Mouse (Mus musculus): ENCODE measurements around the gene Mocs1.

Mocs1 gene

DNA sequence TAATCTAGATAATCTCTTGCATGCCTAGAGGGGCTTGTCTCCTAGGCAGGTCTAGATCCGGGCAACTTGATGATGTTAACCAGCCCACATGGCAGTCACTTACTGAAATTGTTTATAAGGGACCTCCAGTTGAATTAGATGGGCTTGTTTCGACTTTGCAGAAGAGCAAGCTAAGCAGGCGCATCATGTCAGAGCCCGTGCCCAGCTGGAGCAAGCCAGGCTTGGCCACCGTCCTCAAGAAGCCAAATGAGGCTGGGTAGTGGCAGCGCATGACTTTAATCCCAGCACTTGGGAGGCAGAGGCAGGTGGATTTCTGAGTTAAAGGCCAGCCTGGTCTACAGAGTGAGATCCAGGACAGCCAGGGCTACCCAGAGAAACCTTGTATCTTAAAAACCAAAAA, 3.0 kb downstream of the Mocs1 start:
- in situ Hi-C loops (cut with MboI, MseI), result loop anchor here in 1 of 2 experiments (25.0 kb wide), 1 partner anchor 1144 kb away; the partner anchor contains the start of gene Treml2

- in situ Hi-C loops (cut with MboI, MseI), result loop anchor here in 1 of 2 experiments (25.0 kb wide), 1 partner anchor 1145 kb away; the partner anchor contains the start of gene Treml2
These were observed 4.0 kb downstream of the Mocs1 start for GRCm38 (mm10) chr17:49432071-49432711.

- in situ Hi-C loops (cut with MboI, MseI), result loop anchor here in 1 of 2 experiments (25.0 kb wide), 1 partner anchor 1146 kb away; the partner anchor contains the start of gene Treml2
These were observed 4.9 kb downstream of the Mocs1 start for GRCm38 (mm10) chr17:49433071-49433470.

DNA sequence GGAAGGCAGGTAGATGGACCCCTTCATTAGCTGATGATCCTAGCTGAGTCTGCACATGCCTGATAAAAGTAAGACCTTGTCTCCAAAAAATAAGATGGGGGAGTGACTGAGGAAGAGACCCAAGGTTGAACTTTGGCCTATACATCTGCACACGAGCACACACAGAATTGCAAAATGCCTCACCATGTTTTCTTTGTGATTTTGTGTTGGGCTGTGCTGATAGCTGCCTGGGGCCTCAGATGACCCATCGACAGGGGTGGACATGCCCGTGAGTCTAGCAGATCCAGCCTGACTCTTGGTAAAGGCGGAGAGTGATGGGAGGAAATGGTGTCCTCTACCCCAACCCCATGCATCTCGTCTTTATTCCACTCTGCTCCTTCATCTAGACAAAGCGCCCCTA, 6.1 kb downstream of the Mocs1 start:
- in situ Hi-C loops (cut with MboI, MseI), result loop anchor here in 1 of 2 experiments (25.0 kb wide), 1 partner anchor 1147 kb away; the partner anchor contains the start of gene Treml2

DNA sequence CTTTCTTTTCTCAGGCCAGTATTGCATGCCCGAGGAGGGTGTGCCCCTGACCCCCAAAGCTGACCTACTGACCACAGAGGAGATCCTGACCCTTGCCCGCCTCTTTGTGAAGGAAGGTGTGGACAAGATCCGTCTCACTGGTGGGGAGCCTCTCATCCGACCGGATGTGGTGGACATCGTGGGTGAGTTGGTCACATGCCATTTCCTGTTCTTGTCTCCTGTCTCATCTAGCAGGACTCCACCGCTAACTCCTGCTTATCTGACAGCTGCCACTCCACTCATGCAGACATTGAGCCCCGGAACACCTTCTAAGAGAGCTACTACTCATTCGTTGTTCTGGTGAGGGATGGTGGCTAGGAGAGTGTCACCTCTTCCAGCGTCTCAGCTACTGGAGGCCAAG, 6.9 kb downstream of the Mocs1 start:
- in situ Hi-C loops (cut with MboI, MseI), result loop anchor here in 1 of 2 experiments (25.0 kb wide), 1 partner anchor 1148 kb away; the partner anchor contains the start of gene Treml2

GRCm38 (mm10) chr17:49436631-49437030, 8.5 kb downstream of the Mocs1 start:
- in situ Hi-C loops (cut with MboI, MseI), result loop anchor here in 1 of 2 experiments (25.0 kb wide), 1 partner anchor 1149 kb away; the partner anchor contains the start of gene Treml2

DNA sequence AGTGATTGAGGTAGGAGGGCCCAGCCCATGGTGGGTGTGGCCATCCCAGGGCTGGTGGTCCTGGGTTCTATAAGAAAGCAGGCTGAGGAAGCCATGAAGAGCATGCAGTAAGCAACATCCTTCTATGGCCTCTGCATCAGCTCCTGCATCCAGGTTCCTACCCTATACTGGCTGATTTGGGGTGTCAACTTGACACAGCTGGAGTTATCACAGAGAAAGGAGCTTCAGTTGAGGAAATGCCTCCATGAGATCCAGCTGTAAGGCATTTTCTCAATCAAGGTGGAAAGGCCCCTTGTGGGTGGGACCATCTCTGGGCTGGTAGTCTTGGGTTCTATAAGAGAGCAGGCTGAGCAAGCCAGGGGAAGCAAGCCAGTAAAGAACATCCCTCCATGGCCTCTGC, 9.1 kb downstream of the Mocs1 start:
- in situ Hi-C loops (cut with MboI, MseI), result loop anchor here in 1 of 2 experiments (25.0 kb wide), 1 partner anchor 1150 kb away; the partner anchor contains the start of gene Treml2

- in situ Hi-C loops (cut with MboI, MseI), result loop anchor here in 1 of 2 experiments (25.0 kb wide), 1 partner anchor 1152 kb away; the partner anchor contains the start of gene Treml2
These were observed 10.8 kb downstream of the Mocs1 start for GRCm38 (mm10) chr17:49438822-49439574.

- in situ Hi-C loops (cut with MboI, MseI), result loop anchor here in 1 of 2 experiments (25.0 kb wide), 1 partner anchor 1152 kb away; the partner anchor contains the start of gene Treml2
These were observed 11.5 kb downstream of the Mocs1 start for GRCm38 (mm10) chr17:49439706-49440105.

GRCm38 (mm10) chr17:49440331-49441130, 12.4 kb downstream of the Mocs1 start:
- in situ Hi-C loops (cut with MboI, MseI), result loop anchor here in 1 of 2 experiments (25.0 kb wide), 1 partner anchor 1153 kb away; the partner anchor contains the start of gene Treml2

DNA sequence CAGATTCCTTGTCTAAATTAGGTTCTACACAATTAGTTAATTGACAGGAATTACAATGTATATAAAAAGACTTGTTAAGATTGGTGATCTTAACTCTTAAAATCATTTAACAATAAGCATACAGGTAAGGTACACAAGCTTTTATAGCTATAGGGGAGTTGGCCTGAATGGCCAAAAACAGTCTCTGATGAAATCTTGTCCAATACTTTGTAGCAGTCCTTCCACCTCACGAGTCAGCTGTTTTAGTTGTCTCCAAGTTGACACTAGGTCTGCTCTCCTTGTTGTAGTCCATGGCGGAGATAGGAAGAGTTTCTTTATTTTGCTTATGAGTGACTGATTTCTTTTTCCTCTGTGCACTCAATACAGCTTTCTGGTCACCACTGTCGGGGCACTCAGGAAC, 14.7 kb downstream of the Mocs1 start:
- in situ Hi-C loops (cut with MboI, MseI), result loop anchor here in 1 of 2 experiments (25.0 kb wide), 1 partner anchor 1156 kb away; the partner anchor contains the start of gene Treml2

DNA sequence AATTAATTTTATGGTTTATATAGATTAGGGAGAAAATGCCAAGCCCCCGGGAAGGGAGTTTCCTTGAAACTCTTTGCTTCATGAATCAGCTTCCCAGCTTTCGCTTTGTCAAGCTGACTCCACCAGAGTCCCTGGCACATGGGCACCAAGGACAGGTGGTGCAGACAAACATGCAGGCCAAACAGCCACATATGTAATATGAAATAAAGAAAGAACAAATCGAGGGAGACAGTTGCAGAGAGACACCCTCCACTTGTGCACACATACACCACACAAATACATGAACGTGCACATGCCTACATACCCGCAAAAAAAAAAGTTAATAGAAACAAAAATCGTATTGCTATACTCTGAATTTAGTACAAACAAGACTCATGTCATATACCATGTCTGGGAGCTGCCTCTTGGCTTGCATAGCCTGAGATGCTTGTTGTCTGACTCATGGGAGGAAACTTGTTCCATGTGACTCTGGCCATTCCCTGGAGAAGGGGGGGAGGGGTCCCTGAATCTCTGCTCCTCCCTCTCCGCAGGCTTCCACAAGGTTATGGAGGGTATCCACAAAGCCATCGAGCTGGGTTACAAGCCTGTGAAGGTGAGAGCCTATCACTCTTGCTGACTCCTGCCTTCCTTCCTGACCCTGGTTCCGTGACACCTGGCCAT, 20.5 kb downstream of the Mocs1 start:
- in situ Hi-C loops (cut with MboI, MseI), result loop anchor here in 1 of 2 experiments (25.0 kb wide), 1 partner anchor 1161 kb away; the partner anchor contains the start of gene Treml2

- in situ Hi-C loops (cut with MboI, MseI), result loop anchor here in 1 of 2 experiments (25.0 kb wide), 1 partner anchor 1162 kb away; the partner anchor contains the start of gene Treml2
These were observed 21.1 kb downstream of the Mocs1 start for GRCm38 (mm10) chr17:49449230-49449608.

- in situ Hi-C loops (cut with MboI, MseI), result no loop called here
These were observed 22.8 kb downstream of the Mocs1 start for GRCm38 (mm10) chr17:49450922-49451321.

- in situ Hi-C loops (cut with MboI, MseI), result loop anchor here in 1 of 2 experiments (5.0 kb wide), 1 partner anchor 51 kb away; no protein-coding TSS in a partner anchor
These were observed 28.2 kb downstream of the Mocs1 start for GRCm38 (mm10) chr17:49456334-49456733.

DNA sequence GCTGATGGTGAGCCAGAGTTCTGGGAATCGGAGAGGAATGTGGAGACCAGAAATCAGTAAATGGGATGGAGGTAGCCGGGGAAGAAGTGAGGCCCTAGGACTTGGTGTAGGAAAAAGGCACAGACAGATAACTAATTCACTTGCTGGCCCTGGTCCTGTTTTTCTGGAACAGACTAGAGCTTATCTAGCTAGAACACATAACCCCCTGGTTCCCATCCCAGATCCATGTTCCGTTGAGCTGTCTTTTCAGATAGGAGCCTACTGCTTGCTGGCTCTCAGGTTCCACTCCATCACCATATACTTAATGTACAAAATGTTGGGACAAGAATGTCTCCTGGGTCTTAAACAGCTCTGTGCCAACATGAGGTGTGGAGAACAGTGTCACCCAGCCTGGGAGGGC, 29.7 kb downstream of the Mocs1 start:
- in situ Hi-C loops (cut with MboI, MseI), result loop anchor here in 1 of 2 experiments (5.0 kb wide), 1 partner anchor 49 kb away; no protein-coding TSS in a partner anchor

DNA sequence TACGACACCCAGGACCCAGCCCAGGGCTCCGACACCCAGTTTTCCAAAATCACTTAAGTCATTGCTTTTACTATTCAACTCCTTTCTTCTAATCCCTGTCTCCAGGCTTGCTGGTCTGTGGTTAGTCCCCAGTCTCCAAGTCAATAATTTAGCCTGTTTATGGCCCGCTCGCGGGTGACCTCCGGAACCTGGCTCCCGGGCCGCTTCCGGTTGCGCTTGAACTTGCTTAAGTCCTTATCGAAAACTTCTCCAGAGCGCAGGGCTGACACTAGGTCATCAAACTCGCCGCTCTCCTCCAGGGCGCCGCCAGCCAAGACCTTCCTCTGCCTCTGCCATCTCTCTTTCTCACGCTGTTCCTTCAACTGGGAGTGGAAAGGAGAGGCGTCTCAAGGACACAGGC, 30.2 kb downstream of the Mocs1 start:
- in situ Hi-C loops (cut with MboI, MseI), result loop anchor here in 1 of 2 experiments (5.0 kb wide), 1 partner anchor 49 kb away; no protein-coding TSS in a partner anchor

DNA sequence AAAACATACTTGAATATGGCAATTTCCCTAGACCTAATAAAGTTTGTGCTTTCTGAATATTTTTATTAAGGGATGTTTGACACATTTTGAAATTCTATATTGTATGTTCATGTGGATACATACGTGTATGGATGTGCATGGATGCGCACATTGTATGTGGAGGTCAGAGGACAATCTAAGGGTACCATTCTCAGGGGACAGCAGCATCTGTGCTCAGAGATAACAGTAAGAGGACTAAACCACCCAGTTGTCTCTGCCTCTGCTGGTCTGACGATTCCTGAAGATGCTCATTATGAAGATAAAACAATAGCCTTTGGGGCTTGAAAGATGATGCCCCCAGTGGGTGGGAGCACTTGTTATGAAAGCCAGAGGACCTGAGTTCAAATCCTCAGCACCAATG, 36.7 kb downstream of the Mocs1 start:
- in situ Hi-C loops (cut with MboI, MseI), result no loop called here

- in situ Hi-C loops (cut with MboI, MseI), result no loop called here
These were observed 40.1 kb downstream of the Mocs1 start for GRCm38 (mm10) chr17:49468223-49468622.

GRCm38 (mm10) chr17:49472626-49473025, 44.5 kb downstream of the Mocs1 start:
- in situ Hi-C loops (cut with MboI, MseI), result no loop called here
